Mouse (Mus musculus) neural tube, embryonic 13.5 days (tissue): ENCODE measurements around the gene Pex26. TPM values are rescaled to one million over a fixed set of nuclear protein-coding genes. Genes with fewer than 3 reads are reported as not detected.

ENCODE experiments used
- ATAC-seq: fragments of 200-750 bp; cut with Nextera tagmentation; 2 replicates; pipeline ENCODE4 v1.8.0; 2017; ENCODE audit warnings: low read depth, mild to moderate bottlenecking, moderate TSS enrichment, moderate library complexity
- H3K27ac ChIP-seq: fragments of 300-500 bp; sonication (generic); replicated peaks from 2 replicates; pipeline ENCODE4 v1.5.1; 2015; ENCODE audit warnings: moderate library complexity, mild to moderate bottlenecking, inconsistent platforms
- H3K27me3 ChIP-seq: fragments of 300-500 bp; sonication (generic); 2 replicates; pipeline ENCODE4 v1.6.1; 2015; ENCODE audit warnings: mild to moderate bottlenecking, inconsistent platforms
- H3K36me3 ChIP-seq: fragments of 300-500 bp; sonication (generic); 2 replicates; pipeline ENCODE4 v1.6.1; 2015; ENCODE audit warnings: mild to moderate bottlenecking, inconsistent platforms
- H3K4me1 ChIP-seq: fragments of 300-500 bp; sonication (generic); replicated peaks from 2 replicates; pipeline ENCODE4 v1.6.1; 2015; ENCODE audit warnings: inconsistent platforms
- H3K4me2 ChIP-seq: fragments of 300-500 bp; sonication (generic); 2 replicates; pipeline ENCODE4 v1.6.1; 2015; ENCODE audit warnings: inconsistent platforms, mild to moderate bottlenecking, moderate library complexity
- H3K4me3 ChIP-seq: fragments of 300-500 bp; sonication (generic); 2 replicates; pipeline ENCODE4 v1.5.1; 2015; ENCODE audit warnings: mild to moderate bottlenecking, inconsistent platforms
- H3K9ac ChIP-seq: fragments of 300-500 bp; sonication (generic); 2 replicates; pipeline ENCODE4 v1.6.1; 2015; ENCODE audit warnings: moderate library complexity, mild to moderate bottlenecking, inconsistent platforms
- H3K9me3 ChIP-seq: fragments of 300-500 bp; sonication (generic); 2 replicates; pipeline ENCODE4 v1.6.1; 2016; ENCODE audit warnings: inconsistent platforms
- WGBS: fragments of 180-500 bp; shearing (Covaris S2); methylation state at CpG from one replicate; pipeline ENCODE4 v1.1.7; 2015; 5-methylcytosine and 5-hydroxymethylcytosine counted together
- polyA plus RNA-seq: library from polyadenylated mRNA; unstranded; fragments of >200 nt; fragmentation: Nextera tagmentation; extraction: Ambion mirVana; gene quantifications from 2 replicates; pipeline ENCODE4 v1.2.1, GENCODE M21; 2015

Pex26 gene
- polyA plus RNA-seq, 1 experiment from 2014 or later, result 13.5 TPM

DNA sequence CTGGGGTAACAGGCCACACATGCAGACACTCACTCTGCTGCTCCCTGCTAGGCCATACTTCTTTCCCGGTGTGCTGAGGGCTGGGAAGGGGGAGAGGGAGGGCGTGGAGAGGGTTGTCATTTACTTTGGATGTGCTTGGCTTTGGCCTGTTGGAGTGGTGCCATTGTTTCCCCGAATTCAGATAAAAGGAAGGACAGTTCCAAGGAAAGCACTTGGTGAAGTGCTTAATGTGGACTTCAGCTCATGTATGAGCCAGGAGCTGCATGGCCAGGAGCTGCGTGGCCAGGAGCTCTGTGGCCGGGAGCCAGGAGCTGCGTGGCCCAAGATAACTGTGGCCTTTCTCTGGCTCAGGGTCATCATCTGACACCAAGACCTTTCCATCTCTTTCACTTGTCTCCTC, 12.4 kb upstream of the Pex26 start:
- no peak overlapping the region for H3K27ac ChIP-seq
- H3K36me3 ChIP-seq, result no peaks in the 10 kb centered on the region
- no peak overlapping the region for H3K9ac ChIP-seq
- no peaks in the 10 kb centered on the region for H3K27me3 ChIP-seq
- peaks cover 14% of the 10 kb centered on the region for H3K4me1 ChIP-seq
- 85% methylated on average over 6 of the region's 6 CpGs for WGBS
- H3K9me3 ChIP-seq, result no peaks in the 10 kb centered on the region
- H3K4me3 ChIP-seq, result no peak overlapping the region
- H3K4me2 ChIP-seq, result no peak overlapping the region
- no peak for ATAC-seq

DNA sequence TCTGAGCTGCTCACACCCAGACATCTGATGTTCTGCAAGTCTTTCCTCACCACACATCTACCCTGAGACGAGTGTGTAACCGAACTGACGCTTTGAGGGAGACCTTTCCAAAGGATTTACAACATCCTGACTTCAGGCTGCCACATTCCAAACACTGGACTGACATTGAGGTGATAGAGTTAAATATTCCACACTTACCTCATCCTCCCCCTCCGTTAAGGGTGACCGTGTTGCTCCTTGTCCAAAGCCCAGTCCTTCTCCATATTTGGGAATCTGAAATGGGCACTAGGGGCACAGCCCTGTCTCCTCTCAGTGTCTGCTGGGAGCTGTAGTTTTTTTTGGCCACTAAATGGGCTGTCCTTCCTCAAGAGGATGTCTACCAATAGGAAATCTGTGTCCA, 10.0 kb upstream of the Pex26 start:
- no peak for ATAC-seq
- no peak overlapping the region for H3K4me2 ChIP-seq
- 72% methylated on average over 5 of the region's 5 CpGs for WGBS

DNA sequence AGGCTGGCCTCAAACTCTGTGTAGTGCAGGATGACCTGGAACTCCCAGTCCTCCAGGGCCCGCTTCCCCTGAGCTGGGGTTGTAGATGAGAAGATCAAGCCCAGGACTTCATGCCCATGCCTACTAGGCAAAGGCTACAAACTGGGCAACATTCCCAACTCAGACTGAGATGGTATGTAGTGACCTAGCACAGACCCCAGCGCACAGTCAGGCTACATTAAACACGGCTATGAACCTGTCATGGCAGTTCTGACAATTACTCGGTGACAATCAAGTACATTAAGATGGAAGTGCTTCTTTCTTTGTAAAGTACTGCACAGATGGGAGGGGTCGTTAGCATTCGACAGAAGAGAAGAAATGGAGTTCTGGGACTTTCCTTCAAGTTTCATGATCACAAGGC, 8.7 kb upstream of the Pex26 start:
- Histone ChIP-seq H3K9ac (no peak overlapping the region), H3K4me3 (no peak overlapping the region), H3K4me2 (no peak overlapping the region), H3K27ac (no peak overlapping the region), H3K4me1 (peaks cover 12% of the 10 kb centered on the region), H3K9me3 (no peaks in the 10 kb centered on the region), H3K36me3 (no peaks in the 10 kb centered on the region), H3K27me3 (no peaks in the 10 kb centered on the region)
- 92% methylated on average over 6 of the region's 6 CpGs for WGBS
- no peak for ATAC-seq

More for the DNA sequence above, 10.0 kb upstream of the Pex26 start:
- H3K9ac ChIP-seq, result no peak overlapping the region
- H3K27ac ChIP-seq, result no peak overlapping the region
- H3K27me3 ChIP-seq, result no peaks in the 10 kb centered on the region
- H3K4me1 ChIP-seq, result peaks cover 12% of the 10 kb centered on the region
- no peak overlapping the region for H3K4me3 ChIP-seq
- no peaks in the 10 kb centered on the region for H3K9me3 ChIP-seq
- no peaks in the 10 kb centered on the region for H3K36me3 ChIP-seq

DNA sequence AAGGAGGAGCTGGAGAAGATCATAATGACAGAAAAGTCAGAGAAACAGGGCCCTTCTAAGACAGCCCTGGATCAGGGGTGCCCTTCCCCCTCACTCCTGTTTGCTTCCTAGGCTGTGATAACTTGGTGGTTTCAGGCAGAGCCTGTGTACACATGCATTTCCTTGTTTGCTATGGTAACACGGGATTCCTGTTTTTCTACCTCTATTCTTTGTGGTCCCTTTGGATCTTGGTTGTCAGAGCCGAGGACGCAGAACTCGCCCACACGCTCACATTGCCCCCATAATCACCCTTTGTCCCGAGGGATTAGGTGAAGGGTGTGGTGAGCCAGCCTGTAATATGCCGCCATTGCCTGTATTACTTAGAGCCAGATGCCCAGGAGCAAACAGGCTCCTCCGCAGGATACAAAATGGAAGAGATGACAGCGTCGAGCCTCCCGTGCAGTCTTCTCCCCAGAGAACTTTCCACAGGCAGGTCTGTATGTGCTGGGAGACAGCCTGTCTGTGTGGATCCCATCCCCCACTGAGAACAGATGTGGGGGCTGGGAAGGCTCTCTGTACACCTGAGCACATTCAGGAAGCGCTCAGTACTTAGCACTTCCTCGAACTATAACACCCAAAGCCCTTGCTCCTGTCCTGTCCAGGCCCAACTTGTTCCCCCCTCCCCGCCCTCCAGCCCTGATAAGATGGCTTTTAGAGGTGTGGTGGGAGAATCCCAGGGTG, 7.3 kb upstream of the Pex26 start:
- ATAC-seq, result no peak
- peak overlapping the region; percentile 16; the same call in 1 of the 2 replicates for H3K4me2 ChIP-seq
- peak overlapping the region; percentile 32; the same call in 1 of the 2 replicates for H3K9ac ChIP-seq
- no peaks in the 10 kb centered on the region for H3K36me3 ChIP-seq
- no peaks in the 10 kb centered on the region for H3K9me3 ChIP-seq
- 53% methylated on average over 14 of the region's 14 CpGs for WGBS
- H3K27me3 ChIP-seq, result no peaks in the 10 kb centered on the region
- H3K27ac ChIP-seq, result no peak overlapping the region; the same call in 1 of the 2 replicates
- H3K4me3 ChIP-seq, result no peak overlapping the region
- peaks cover 12% of the 10 kb centered on the region for H3K4me1 ChIP-seq

DNA sequence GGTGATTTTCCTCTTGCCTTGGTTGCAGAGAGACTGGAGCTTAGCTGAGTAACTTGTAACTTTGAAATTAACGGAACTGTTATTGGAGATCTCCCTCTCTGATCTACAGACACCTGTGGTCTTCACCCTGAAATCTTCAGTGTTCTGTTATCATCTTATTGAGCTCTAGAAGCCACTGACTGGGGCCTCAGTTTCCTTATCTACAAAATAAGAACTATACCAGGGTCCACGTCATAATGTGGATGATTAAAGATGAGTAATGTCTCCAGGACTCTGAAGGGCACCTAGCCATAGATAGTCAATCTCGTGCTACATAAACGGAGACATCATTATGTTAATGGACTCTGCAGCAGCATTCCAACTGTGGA, 6.8 kb upstream of the Pex26 start:
- WGBS, result 67% methylated on average over 4 of the region's 4 CpGs
- H3K4me1 ChIP-seq, result peaks cover 12% of the 10 kb centered on the region
- no peak for ATAC-seq
- H3K9ac ChIP-seq, result no peak overlapping the region
- H3K27ac ChIP-seq, result no peak overlapping the region
- no peaks in the 10 kb centered on the region for H3K27me3 ChIP-seq
- H3K4me2 ChIP-seq, result no peak overlapping the region
- H3K4me3 ChIP-seq, result no peak overlapping the region
- H3K36me3 ChIP-seq, result no peaks in the 10 kb centered on the region
- H3K9me3 ChIP-seq, result no peaks in the 10 kb centered on the region

DNA sequence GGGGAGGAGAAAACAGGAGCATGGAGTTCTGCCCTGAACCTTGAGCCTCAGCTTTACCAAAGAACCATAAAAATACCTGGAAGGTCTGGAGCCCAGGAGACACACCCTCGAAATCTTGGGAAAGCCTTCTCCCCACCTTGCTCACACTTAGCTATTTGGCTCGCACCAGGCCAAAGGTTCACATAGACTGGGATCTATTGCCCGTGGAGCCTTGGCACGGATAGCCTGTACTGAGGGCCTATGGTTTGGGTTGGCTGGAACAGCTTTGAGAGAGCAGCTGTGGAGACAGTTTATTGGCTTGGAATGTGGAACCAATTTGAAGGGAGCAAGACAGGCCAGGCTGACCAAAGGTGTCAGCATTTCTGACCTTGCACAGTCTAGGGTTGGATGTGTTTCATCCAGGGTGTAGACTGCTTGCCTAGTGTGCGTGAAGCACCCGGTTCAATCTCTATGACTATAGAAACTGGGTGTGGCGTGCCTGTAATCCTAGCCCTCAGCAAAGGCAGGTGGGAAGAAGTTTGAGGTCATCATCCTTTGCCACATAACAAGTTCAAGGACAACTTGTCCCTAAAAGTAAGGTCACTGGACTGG, 6.3 kb upstream of the Pex26 start:
- Histone ChIP-seq H3K36me3 (no peaks in the 10 kb centered on the region), H3K27me3 (no peaks in the 10 kb centered on the region), H3K4me2 (no peak overlapping the region), H3K4me3 (no peak overlapping the region), H3K27ac (no peak overlapping the region), H3K4me1 (peaks cover 12% of the 10 kb centered on the region), H3K9me3 (no peaks in the 10 kb centered on the region), H3K9ac (no peak overlapping the region)
- ATAC-seq, result no peak
- WGBS, result 87% methylated on average over 7 of the region's 7 CpGs

DNA sequence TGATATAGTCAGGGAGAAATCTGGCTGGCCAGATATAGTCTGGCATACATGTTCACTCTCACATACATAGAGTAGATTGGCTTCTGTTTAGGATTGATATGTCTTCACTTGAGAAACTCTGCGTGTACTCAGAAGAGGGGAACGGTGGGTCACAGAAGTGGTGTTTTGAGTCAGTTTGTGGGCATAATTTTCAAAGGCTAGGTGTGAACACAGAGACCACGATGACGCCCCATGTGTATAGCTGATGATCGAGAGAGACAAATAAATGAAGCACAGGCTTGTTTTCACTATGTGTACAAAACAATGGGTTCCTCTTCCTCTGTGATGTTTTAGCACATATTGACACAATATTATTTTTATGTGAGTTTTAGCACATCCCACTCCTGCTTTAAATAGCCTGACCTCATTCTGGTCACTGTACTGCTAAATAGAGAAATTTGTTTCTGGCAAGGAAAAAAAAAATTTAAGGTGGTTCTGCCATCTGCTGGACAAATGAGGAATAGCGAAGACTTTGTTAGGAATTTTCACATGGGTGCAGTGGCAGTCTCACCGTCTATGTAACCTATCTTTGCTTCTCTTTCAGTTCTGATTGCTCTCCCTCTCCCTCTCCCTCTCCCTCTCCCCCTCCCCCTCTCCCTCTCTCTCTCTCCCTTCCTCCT, 4.6 kb upstream of the Pex26 start:
- H3K4me2 ChIP-seq, result no peak overlapping the region
- no peak overlapping the region for H3K4me3 ChIP-seq
- H3K27me3 ChIP-seq, result no peaks in the 10 kb centered on the region
- H3K4me1 ChIP-seq, result peaks cover 16% of the 10 kb centered on the region
- H3K9me3 ChIP-seq, result no peaks in the 10 kb centered on the region
- H3K9ac ChIP-seq, result 0 out of 2 replicates have a peak overlapping the region, but pooled peaks have one; percentile 3
- H3K27ac ChIP-seq, result no peak overlapping the region
- no peaks in the 10 kb centered on the region for H3K36me3 ChIP-seq
- 62% methylated on average over 7 of the region's 7 CpGs for WGBS
- ATAC-seq, result no peak

DNA sequence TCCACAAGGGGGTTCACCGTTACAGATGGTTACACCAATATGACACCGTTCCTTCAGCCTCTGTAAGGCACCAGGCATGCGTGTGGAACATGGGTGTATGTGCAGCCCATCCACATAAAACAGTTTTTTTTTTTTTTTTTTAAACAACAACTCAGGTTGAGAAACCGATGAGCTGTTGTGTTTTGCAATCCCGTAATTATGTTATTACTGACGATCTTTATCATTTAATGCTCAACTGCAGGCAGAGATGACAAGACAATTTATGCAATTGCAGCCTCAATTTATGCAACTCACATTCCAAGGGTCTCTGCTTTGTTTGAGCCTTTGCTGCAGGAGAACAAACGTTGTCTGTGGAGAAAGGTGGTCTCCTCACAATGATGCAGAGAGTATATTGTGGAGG, 3.6 kb upstream of the Pex26 start:
- H3K4me1 ChIP-seq, result peaks cover 24% of the 10 kb centered on the region
- H3K27me3 ChIP-seq, result no peaks in the 10 kb centered on the region
- H3K27ac ChIP-seq, result no peak overlapping the region
- no peak overlapping the region for H3K9ac ChIP-seq
- no peaks in the 10 kb centered on the region for H3K9me3 ChIP-seq
- no peak overlapping the region for H3K4me3 ChIP-seq
- no peaks in the 10 kb centered on the region for H3K36me3 ChIP-seq
- no peak overlapping the region for H3K4me2 ChIP-seq
- no peak for ATAC-seq
- 75% methylated on average over 7 of the region's 7 CpGs for WGBS

DNA sequence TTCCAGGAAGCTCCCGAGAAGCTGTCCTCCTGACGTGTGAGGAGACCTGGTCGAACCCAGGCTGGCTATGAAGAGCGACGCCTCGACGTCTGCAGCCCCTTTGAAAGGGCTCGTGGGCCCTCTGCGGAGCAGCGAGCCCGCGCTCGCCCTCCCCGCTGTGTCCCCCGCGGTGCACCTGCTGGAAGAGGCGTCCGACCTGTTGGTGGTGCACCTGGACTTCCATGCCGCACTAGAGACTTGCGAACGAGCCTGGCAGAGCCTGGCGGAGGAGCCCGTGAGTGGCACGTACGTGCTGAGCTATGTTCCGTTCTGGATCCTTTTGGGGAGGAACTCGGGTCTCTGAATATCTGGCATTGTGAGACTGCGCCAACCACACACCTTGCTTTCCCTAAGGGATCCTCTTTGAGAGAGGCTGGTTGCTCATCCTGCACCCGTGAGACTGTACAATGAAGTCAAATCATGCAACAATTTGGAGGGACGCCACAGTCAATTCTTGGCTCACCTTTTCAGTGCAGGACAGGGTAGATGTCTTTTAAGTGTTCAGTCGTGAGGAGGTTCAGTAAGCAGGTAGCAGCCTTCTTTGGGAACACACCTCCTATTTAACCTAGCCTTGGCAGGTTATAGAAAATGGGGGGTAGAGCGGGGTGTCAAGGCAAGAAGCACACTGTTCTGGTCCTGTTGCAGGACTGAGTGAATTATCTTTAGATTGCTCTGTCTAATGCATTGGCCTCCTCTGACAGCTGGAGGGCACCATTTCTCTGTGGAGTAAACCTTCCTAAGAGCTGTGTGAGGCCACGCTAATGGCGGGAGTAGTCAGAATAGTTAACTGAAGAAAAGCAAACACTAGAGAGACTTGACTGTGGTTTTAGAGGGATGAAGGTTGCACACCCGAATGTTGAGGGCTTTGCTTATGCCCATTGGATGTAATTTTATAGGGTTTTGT, 1.0 kb downstream of the Pex26 start:
- Histone ChIP-seq H3K27ac (peak overlapping the region; percentile 87; the same call in 1 of the 2 replicates), H3K9me3 (no peaks in the 10 kb centered on the region), H3K9ac (peak overlapping the region; percentile 81), H3K4me2 (peak overlapping the region; percentile 88), H3K4me3 (peak overlapping the region; percentile 68), H3K27me3 (no peaks in the 10 kb centered on the region), H3K36me3 (peaks cover 25% of the 10 kb centered on the region), H3K4me1 (peaks cover 25% of the 10 kb centered on the region)
- 3% methylated on average over 35 of the region's 35 CpGs for WGBS
- peak; percentile 66 for ATAC-seq

DNA sequence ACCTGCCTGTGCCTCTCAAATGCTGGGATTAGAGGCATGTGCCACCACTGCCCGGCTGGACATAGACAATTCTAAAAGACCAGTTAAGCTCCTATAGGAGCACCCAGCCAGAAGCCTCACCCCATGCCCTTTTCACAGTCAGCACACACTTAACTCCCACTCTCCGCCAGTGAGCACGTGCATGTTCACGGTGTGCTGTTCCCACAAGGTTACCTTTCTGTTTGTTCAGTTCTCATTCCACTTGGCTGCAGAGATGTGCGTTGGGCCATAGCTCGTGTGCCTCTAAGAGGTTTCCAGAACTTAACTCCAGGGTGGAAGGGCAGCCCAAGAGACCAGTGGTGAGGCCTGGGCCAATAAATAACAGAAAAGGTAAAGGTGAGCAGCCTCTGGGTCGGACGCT, 1.8 kb downstream of the Pex26 start:
- no peaks in the 10 kb centered on the region for H3K9me3 ChIP-seq
- H3K4me2 ChIP-seq, result peak overlapping the region; percentile 88
- H3K4me1 ChIP-seq, result peaks cover 25% of the 10 kb centered on the region
- H3K27me3 ChIP-seq, result no peaks in the 10 kb centered on the region
- WGBS, result 87% methylated on average over 8 of the region's 8 CpGs
- H3K4me3 ChIP-seq, result peak overlapping the region; percentile 68
- H3K9ac ChIP-seq, result peak overlapping the region; percentile 53
- ATAC-seq, result no peak
- no peak overlapping the region for H3K27ac ChIP-seq
- peaks cover 33% of the 10 kb centered on the region for H3K36me3 ChIP-seq

DNA sequence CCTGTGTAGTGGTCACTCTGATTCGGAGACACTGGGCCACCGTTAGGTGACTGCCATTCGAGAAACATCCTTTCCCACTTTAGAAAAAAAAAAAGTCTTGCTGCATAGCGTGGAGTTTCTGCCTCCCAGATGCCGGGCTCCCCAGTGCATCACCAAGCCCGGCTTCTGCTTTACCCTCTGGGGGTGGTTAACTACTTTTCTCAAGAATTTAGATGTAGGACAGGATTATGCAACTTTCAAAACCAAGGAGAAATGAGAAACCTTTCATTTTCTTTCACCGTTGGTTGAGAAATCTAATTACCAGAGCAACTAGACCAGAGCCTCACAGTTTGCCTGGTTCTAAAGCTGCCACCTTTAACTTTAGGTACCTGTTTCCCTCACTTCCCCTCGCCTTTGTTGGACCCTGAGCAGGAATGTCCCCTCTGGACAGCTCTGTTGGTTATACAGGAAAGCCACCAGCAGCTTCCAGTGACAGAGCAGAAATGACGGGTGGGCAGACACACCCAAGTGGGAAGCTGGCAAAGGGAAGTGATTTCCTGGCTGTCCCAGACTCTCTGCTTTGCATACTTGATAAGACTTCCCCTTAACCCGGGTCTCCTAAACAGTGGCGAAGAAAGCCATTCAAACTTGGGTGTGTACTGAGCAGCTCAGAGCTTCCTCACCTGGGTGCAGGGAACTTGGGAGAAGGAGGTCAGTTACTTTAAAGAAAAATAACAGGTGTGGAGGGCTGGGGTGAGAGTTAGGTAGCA, 8.0 kb downstream of the Pex26 start:
- Histone ChIP-seq H3K9me3 (no peaks in the 10 kb centered on the region), H3K4me2 (no peak overlapping the region), H3K27me3 (no peaks in the 10 kb centered on the region), H3K9ac (no peak overlapping the region), H3K4me1 (no peaks in the 10 kb centered on the region), H3K27ac (no peak overlapping the region), H3K36me3 (peaks cover 88% of the 10 kb centered on the region), H3K4me3 (no peak overlapping the region)
- WGBS, result 85% methylated on average over 11 of the region's 11 CpGs
- ATAC-seq, result no peak
